Mouse (Mus musculus) lung, postnatal 14 days (tissue): ENCODE measurements around the gene Stk11.

Experiments used
- DNase-seq: peaks from one replicate; pipeline ENCODE4 v3.0.0; 2021

Gene Stk11

DNA sequence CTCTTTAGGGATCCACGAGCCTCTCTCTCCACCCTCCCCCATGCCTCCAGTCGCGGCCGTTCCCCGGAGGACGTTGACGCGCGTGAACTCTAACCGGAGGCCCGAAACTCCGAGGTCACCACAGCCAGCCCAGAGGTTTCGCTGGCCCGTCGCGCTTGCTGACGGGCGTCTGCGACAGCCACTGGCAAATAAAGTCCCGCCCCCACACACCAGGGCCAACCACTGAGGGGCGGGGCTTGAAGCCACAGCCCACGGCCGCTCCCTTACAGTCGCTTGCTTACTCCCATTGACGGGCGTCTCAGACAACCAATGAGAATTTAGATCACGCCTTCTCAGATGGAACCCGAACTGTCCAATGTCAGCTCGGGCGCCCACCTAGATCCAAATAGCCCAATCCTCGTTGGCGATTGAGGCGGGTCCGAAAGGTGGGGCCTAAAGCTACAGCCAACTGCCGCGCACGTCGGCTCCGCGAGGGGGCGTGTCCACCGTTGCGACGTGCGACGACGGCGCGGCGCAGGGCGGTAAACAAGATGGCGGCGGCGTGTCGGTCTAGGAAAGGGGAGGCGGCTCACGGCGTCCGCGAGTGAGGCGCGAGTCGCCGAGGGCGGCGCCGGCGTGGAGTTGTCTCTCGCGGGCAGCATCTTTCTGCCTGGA lies at the start of gene Stk11:
TSS of gene Stk11 (plus strand) at position 514 of the 654 bp plus-strand sequence.
- peak; percentile 100 for DNase-seq

DNA sequence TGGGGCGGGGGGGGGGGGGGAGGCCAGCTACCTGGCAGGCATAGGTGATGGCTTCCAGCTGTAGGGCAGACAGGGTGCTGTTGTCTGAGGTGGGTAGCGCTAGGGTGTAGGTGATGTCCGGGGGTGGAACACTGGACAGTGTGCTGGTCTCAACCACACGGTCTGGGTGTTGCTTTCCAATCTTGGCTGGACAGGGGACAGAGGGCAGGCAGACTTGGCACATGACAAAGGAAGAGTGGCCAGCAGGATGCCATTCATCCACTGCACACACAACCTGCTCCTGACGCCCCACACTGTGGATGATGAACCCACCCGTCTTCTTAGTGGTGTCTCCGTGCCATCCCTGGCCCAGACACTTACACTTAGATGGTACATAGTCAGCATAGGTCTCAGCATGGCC lies 46.4 kb upstream of the Stk11 start:
- DNase-seq, result no peak

DNA sequence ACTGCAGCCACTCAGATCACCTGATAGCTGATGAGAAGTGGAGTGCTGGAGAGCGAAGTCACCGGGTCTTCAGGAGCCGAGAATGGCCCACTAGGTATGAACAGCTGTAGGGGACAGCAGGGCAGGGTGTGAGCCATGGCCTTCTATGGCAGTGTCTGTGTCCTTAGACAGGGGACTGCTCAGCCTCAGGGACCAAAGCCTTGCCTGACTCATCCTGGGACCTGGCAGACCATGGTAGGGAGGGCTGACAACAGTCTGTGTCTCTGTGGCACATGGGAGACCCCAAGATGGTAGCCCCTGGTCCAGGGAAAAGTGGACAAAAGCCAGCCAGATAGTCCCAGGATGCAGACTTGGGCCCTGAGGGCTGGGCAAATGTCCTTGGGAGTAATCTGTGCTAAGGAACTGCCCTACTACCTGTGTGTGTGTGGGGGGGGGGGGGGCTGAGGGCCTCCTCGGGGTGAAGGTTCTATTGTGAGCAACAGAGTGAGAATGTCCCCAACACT lies 45.6 kb upstream of the Stk11 start:
- DNase-seq, result no peak

DNA sequence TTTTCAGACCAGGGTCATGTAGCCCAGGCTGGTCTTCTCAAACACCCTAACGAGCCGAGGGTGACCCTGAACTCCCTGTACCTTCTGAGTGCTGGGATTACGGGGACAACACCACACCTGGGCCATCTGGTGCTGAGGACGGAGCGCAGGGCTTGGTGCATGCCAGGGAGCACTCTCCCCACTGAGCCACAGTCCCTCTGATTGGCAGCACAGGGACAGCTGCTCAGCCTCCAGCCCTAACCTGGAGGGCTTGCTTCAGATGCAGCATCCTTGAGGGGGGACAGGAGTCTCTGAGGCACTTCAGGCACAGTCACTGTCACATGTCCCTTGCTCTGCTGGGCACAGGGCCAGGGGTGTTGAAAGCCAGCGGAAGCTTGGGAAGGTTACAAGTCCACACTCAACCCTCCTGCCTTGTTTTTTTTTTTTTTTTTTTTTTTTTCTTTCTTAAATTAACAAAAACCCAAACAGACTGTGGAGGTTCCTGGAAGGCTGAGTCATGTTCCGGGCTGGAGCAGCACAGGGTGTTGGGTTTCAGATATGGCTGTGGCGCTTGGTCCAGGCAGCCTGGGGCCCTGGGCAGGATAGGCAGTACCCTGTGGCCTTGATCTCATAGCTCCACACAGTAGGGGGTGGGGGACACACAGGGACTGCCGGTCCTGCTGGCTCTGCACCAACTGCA lies 44.6 kb upstream of the Stk11 start:
- peak; percentile 89 for DNase-seq

GRCm38 (mm10) chr10:80071516-80071900 lies 44.1 kb upstream of the Stk11 start:
- DNase-seq, result no peak

- no peak for DNase-seq
Measured at GRCm38 (mm10) chr10:80072623-80073489, 42.7 kb upstream of the Stk11 start.

GRCm38 (mm10) chr10:80074813-80075601 lies 40.6 kb upstream of the Stk11 start:
- DNase-seq, result peak; percentile 83

DNA sequence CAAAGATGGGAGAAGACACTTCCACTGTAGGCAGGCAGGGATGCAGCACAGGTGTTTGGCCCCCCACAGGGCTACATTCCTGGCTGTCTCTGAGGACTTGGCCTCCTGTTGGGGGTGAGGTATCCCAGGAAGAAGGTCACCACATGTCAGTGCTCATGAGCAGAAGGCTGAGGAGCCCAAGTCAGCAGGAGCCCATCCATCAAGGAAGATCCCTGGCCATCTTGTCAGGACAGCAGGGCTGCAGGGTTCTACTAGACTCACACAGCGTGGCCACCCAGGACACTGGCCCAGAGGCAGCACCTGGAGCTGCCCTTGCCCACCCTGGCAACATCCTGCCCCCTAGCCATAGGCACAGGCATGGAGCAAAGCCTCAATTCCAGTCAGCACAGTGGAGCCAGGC lies 39.7 kb upstream of the Stk11 start:
- no peak for DNase-seq

DNA sequence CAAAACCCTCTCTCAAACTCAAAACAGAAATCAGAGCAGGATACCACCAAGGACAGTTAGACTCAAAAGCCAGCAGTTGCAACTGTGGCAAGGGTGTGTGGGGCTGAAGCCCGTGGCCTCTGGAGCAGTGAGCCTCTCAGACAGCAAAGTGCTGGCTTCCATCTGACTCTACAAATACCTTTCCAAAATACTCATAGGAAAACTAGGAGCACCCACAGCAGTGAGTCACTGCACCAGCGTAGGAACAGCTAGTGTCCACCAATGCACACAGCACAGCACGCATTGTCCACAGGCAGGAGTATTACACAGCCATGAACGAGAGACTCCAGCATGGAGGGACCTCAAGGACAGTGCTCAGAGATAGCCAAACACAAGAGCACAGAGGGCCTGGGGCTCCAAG lies 39.2 kb upstream of the Stk11 start:
- DNase-seq, result no peak

GRCm38 (mm10) chr10:80077312-80077711 lies 38.3 kb upstream of the Stk11 start:
- DNase-seq, result no peak

DNA sequence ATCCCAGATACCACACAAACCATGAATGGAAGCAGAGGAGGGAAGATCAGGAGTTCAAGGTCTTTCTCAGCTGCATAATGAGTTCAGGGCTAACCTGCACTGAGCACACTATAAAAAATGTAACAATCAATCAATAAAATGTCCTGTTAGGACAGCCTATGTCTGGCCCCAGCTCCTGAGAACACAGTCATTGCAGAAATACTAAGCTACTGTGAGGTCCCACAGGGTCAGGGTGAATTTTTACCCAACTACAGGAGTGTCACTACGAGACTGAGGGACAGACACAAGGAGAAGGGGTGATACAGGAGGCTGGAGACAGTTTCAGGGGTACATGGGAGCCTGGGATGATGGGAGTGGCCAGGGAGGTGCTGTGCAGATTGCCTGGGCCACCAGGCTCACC lies 37.2 kb upstream of the Stk11 start:
- no peak for DNase-seq

DNA sequence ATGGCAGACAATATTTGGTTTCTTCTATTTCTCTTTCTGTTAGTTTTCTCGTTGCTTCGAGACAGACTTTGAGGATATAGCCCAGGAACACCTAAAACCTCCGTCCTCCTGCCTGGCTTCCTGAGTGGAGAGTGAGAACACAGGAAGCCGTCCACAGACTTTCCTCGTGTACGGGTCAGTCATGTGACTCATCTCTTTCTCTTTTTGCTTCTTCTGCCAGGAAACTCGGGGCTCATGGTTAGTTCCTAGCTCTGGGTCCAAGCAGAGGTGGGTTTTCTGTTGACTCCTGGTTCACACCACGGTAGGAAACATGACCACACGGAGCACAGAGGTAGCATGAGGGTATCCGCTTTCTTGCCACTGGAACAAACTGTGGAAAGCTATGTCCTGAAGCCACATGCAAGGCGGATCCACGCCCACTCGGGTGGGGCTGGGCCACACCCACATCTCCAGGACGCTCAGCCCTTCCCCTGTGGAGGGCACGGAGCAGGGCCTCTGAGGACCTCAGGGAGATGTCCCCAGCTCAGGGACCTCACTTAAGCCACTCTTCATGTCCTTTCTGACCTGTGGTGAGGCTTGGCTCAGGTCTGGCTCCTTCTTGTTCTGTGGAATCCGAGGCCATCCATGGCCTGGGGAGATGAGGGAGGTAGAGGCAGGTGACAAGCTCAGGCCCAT lies 35.1 kb upstream of the Stk11 start:
- no peak for DNase-seq

- no peak for DNase-seq
Measured at GRCm38 (mm10) chr10:80081075-80081474, 34.5 kb upstream of the Stk11 start.

- peak; percentile 74 for DNase-seq
Measured at GRCm38 (mm10) chr10:80084817-80085487, 30.7 kb upstream of the Stk11 start.

DNA sequence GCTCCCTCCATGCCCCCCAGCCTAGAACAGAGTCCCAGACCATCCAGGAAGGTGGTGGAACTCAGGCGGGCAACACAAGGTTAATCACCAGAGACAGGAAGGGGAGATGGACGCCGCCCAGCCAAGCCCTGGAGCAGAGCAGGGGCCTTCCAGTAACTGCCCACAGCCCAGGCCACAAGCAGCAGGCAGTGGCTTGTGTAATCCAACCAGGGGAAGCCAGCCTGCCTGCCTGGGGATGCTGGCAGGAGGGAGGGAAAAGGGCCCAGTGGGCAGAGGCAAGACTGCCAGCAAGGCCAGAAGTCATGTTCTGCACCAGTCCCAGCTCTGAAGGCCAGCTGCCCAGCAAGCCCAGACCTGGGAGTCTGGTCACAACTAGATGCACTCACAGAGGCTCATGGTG lies 28.8 kb upstream of the Stk11 start:
- peak; percentile 49 for DNase-seq

- DNase-seq, result no peak
Measured at GRCm38 (mm10) chr10:80087483-80087882, 28.1 kb upstream of the Stk11 start.

GRCm38 (mm10) chr10:80089146-80089545 lies 26.5 kb upstream of the Stk11 start:
- no peak for DNase-seq

- no peak for DNase-seq
Measured at GRCm38 (mm10) chr10:80091527-80091926, 24.1 kb upstream of the Stk11 start.

GRCm38 (mm10) chr10:80092690-80093089 lies 22.9 kb upstream of the Stk11 start:
- no peak for DNase-seq

DNA sequence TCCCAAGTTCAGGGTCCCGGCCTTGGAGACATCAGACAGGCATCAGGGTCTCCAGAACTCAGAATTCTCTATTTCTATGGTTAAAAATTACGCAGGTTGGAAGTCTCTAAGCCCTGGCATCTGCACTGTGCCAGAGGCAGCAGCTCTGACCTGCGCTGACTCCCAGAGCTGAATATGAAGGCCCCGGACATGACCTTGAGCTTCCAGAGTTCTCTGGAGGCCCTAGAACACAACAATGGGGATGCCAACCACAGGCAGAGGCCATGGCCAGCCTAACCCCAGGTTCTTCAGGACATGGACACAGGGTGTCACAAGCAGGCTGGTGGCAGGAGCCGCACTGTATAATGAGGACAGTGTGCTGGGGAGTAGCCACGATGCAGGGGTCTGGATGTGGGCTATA lies 21.5 kb upstream of the Stk11 start:
- DNase-seq, result no peak

- no peak for DNase-seq
Measured at GRCm38 (mm10) chr10:80094684-80095083, 20.9 kb upstream of the Stk11 start.

- DNase-seq, result no peak
Measured at GRCm38 (mm10) chr10:80095547-80095946, 20.1 kb upstream of the Stk11 start.
